Mouse (Mus musculus) embryo, embryonic 10 days (tissue): Measurements from ENCODE around the gene Bahd1.

Experiments
- DNase-seq: peaks from one replicate; pipeline ENCODE4 v3.0.0-alpha.2; 2015; ENCODE audit warnings: low spot score

Gene Bahd1

DNA sequence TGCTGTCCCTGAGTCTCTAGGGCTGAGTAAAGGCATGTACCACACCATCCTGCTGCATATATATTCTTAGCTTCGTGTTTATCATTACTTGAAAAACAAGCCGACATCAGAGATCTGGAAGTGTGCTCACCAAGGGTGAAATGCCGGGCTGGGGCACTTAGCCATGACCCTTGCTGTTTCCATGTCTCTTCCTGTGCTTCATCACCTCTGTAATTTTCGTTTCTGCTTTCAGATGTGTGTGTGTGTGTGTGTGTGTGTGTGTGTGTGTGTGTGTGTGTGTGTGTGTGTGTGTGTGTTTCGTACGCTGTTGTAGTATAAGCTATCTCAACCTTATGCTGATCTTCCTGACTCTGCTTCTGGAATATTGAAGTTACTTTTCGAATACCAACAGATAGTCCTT is 41.2 kb downstream of the Bahd1 start:
- DNase-seq, result no peak

DNA sequence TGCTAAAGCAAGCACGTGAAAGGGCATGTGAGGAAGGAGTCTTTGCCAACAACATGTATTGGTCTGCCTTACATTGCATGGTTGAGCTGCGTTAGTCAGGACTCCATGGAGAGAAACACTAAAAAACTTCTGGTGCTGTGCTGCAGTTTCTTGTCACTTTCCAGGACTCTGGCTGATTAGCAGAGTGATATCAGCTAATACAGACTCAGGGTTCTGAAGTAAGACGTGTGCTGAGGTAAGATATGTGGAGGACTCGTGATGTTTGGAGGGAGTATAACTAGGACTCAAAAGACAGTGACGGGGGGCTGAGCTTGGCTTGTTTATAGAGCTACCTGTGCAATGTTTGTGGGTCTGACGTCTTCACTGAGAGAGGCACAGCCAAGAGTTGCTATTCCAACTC is 43.1 kb downstream of the Bahd1 start:
- no peak for DNase-seq

DNA sequence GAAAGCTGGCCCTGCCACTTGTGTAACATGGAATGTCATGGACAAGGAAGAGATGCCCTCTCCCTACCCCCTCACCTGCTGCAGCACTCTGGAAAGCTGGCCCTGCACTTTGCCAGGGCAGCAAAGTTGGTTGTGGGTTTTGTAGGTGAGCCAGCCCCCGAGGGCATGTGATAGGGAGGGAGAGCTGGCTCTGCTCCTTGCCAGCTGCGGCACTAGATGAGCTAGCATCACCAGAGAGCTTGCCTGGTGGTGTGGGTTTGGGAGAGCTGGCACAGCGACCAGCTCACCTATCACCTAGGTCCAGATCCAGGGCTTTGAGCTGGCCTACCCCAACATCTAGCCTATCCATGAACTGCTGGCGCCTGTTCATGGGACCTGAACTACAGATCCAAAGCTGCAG is 48.6 kb downstream of the Bahd1 start:
- DNase-seq, result no peak

DNA sequence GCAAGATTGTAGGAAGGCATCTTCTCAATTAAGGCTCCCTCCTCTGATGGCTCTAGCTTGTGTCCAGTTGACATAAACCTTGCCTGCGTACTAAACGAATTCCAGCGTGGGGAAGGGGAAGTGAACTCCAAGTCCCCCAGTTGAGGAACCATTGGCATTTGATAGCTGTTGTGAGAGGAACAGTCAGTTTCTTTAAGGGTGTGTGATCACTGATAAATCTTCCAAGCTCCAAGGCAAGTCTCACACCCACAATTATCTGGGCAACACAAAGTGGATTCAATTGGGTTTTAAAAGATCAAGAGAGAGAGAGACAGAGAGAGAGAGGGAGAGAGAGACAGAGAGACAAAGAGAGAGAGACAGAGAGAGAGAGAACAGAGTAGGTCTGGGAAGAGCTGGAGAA is 49.5 kb downstream of the Bahd1 start:
- DNase-seq, result no peak

DNA sequence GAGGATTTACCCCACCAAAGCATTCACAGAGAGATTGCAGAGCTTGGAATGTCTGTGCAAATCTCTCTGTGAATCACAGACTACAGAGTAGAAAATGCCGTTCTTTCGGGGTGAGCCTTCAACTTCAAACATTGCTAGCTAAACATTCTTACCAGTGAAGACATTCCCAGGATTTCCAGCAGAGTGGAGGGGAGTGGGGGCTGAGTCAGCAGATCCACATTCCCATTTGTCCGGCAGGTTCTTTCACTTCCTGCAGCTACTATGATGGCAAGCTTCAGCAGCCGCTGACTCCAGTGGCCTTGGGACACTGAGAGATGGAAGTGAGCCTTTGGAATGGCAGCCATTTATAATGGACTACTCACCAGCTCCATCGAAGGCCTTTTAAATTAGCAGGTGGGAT is 56.3 kb downstream of the Bahd1 start:
- DNase-seq, result no peak

DNA sequence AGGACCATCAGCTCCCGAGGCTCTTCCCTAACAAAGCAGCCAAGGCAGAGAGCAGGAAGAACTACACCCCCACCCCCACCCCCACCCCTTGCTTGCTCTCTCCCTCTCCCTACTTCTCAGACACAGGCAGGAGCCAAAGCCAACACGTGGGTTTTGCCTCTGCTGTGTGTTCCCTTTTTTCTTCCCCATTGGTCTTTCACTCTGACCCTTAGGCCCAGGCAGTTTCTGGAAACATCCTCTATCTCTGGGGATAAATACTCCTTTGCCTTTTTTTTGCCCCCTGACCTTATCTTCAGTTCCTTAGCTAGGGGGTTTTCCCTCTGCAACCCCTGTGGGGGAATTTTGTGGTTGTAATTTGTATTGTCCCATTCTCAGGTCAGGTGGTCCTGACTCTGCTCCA is 59.5 kb downstream of the Bahd1 start:
- no peak for DNase-seq

DNA sequence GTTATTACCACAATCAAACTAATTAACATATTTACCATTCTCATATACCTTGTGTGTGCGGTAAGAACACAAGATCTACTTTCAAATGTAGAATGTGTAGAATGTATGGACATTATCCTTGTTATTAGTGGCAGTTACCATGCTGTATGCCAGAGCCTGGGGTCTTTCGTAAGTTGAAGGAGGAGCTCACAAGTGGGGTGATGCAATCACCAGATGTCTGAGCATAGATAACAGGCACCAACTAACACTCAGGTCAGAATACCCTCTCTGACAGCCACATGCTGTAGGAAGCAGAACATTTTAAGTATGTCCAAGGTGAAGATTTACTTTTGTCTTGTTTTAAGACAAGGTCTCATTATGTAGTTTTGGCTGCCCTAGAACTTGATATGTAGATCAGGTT is 60.2 kb downstream of the Bahd1 start:
- DNase-seq, result no peak

DNA sequence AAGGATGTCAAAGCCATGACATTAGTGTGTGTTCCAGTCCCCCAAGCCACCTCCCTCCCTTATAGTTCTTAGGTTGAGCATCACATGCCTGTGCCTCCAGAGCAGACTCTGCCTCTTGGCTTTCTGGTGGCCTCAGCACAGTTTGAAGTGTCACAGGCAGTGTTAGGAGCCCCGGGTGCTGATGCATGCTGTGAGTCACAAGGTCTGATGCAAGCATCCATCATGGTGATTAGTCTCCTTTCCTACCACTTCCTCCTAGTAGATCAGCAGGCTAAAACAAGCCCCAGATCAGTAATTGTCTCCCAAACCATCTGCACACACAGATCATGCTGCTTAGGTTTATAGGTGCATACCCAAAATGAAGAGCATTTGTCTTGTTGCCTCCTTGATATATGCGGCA is 61.4 kb downstream of the Bahd1 start:
- no peak for DNase-seq

DNA sequence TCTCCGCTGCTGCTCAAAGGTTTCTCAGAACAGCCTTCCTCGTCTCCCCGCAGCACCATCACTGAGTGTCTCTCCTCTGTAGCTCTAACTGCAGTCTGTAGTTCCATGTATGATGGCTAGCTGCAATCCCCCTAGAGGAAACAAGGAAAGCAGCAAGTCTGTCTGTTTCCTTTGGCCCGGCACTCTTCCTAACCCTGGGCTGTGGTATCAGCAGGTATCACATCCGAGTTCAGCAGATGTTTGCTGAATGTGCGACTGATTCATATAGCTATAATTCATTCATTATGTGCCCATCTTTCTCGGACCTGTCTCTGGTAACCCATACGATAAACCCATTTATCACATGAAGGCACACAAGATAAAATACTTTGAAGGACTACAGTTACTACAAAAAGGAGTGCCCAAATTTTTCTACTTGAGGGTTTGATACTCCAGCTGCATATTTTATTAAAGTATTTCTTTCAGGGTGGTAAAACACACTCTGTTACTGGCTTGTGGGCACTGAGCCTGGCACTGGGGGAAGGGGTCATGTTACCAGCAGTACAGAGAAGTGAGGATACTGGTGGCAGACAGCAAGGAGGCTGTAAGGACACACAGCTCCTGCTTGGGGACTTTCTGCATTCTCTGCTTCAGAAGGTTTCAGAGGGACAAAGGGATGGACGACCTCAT is 63.0 kb downstream of the Bahd1 start:
- DNase-seq, result no peak

DNA sequence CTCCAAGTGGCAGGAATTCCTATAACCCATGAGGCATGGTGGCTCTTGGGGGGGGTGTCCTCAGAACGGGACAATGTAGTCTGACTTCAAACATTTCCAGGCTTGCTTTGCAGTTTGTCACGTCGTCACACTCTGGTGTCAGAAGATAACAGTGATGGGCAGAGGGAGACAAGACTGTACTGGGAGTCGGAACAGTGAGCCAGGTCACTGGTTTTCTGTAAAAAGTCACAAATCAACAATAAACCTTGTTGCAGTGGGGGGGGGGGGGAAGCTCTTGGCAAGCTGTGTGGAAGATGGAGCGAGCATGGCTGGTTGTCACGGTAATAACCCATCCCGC is 63.5 kb downstream of the Bahd1 start:
- DNase-seq, result no peak

DNA sequence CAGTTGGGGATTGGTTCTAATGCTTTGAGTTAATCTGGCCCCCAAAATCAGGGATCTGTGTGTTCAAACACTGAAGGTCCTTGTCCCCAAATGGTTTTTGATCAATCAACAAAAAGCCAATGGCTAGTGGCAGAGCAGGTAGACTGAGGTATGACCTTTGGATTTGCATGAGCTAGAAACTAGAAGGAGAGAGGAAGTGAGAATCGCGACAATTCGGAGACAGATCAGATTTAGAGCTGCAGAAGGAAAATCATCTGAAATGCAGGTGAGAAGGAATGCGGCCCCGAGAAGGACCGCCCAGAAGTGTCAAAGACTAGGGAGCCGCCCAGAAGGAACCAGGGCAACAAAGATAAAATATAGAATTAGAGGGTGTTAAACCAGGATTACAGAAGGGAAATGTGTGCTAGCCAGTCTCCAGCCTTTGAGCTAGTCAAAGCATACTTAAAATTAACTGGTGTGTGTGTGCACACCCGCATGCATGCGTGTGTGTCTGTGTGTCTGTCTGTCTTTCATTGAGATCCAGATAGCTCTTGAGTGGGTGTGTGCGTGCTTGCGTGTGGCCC is 69.5 kb downstream of the Bahd1 start:
- no peak for DNase-seq

DNA sequence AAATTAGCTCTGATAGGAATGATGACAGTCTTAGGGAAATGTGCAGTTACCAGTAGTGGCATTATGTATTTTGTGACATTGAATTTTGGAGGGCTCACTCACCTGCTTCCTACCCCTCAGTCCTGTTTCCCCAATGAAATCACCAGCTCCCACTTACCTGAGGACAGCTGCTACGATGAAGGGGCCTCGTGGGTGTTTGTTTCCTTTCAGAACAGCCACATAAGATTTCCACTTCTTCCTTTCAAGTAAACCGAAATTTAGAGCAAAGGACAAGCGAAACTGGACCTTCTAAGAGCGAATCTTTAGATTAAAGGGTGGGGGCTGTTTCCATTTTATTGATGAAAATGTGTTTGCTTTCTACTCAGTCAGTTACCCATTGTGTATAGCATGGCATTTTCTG is 71.9 kb downstream of the Bahd1 start:
- no peak for DNase-seq

DNA sequence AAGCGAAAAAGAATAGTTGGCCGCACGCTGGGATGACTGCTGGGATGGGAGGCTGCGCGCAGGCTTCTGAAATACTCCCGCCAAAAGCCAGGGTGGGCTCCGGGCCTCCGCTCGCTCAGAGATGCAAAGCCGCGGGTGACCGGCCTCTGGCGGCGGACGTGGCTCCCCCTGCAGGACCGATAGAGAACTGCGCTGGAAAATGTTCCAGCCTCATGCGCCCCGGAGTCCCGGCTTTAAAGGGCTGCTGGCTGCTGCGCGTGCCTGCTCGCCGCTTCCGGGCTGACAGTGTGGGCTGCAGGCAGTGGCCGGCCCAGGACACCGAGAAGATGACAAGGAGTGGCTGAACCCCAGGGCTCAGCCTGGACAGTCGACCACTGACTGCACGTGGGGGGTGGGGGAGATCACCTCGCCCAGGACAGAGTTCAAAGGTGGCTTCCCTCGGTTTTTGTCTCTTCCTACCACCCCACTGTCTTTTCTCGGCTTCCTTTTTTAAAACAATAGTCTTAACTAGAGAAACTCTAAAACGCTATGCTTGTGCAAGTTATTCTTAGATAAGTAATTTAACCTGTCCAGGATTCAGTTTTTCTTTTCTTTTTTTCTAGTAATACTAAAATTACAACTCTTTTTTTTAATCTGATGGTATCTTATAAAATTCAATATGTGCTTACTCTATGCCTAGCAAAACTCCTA is 72.7 kb downstream of the Bahd1 start:
- peak; percentile 89 for DNase-seq
